ENCODE assay signal across 9 mouse cellular contexts in the genomic region with DNA sequence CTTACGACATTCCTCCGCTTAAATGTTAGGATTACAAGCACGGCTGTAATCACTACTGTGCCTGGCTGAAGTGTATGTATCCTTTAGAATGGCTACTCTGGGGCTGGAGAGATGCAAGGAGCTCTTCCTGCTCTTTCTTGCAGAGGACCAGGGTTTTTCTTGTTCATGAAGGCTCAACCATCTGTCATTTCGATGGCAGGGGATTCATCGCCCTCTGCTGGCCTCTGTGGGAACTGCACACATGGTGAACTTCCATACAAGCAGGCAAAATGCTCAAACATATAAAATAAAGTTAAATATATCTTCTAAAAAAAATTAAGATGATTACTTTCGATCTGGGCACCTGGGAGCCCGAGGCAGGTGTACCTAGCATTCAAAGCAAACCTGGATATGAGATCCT. TPM values are rescaled to one million over a fixed set of nuclear protein-coding genes. Genes with fewer than 3 reads are reported as not detected.
DNase-seq lines count a peak whose midpoint lies in the region; ATAC-seq and TF ChIP-seq lines count a peak whose summit lies in the region.
"Had no signal": no experiment of that assay in that cellular context is flagged by ENCODE, and none has a peak within 500 bp of the region (broad histone marks: within the 10 kb centered on the region; RNA-seq: fewer than 3 reads in every experiment).

No protein-coding gene starts in this region.

- peak; percentile 81 for DNase-seq in cerebellum, adult 11 months
- peak; percentile 61 for DNase-seq in c-Kit-positive CD71-positive TER-119-positive erythroid progenitor cells, embryonic 14.5 days (ENCODE audit: low spot score)
- DNase-seq in layer of hippocampus, adult 2 months (ENCODE audit: low spot score in 2 of 2): peak; percentile 73 to 87
- DNase-seq in lung, postnatal 25 days (ENCODE audit: low spot score): peak; percentile 32

- ATAC-seq in cerebellum, adult (ENCODE audit: insufficient number of reproducible peaks, low FRiP score, low TSS enrichment): no peak
- no peak for ATAC-seq in forebrain, embryonic 16.5 days

- H3K4me3 ChIP-seq in E14TG2a.4 (replicated peaks; ENCODE audit: low read length): no peak overlapping the region
- H3K4me3 ChIP-seq in forebrain, embryonic 16.5 days (replicated peaks; ENCODE audit: low read length): no peak overlapping the region
- no peak overlapping the region for H3K4me3 ChIP-seq in layer of hippocampus, adult 2 months
- no peak overlapping the region for H3K4me3 ChIP-seq in small intestine, adult 2 months (ENCODE audit: low read depth, low read length)

- WGBS in forebrain, embryonic 16.5 days: 56% methylated on average over 7 of the region's 7 CpGs
- WGBS in small intestine, adult 2 months: 47% methylated on average over 7 of the region's 7 CpGs

- TF ChIP-seq POLR2A in small intestine, adult 2 months (IDR thresholded peaks at IDR 0.05; ENCODE audit: low read depth, low read length): no peak

- H3K9ac ChIP-seq in forebrain, embryonic 16.5 days (replicated peaks; ENCODE audit: low read depth, low read length): no peak overlapping the region

- peaks cover 8% of the 10 kb centered on the region for H3K4me1 ChIP-seq in E14TG2a.4 (replicated peaks; ENCODE audit: low read depth, low read length)
- H3K4me1 ChIP-seq in forebrain, embryonic 16.5 days (replicated peaks; ENCODE audit: control insufficient read depth, insufficient read depth, low read length): peaks cover 3% of the 10 kb centered on the region
- H3K4me1 ChIP-seq in small intestine, adult 2 months (ENCODE audit: control insufficient read depth, insufficient read depth, insufficient read length, low read length): no peaks in the 10 kb centered on the region

- H3K36me3 ChIP-seq in E14TG2a.4 (ENCODE audit: insufficient read depth, low read length): no peaks in the 10 kb centered on the region
- H3K36me3 ChIP-seq in forebrain, embryonic 16.5 days (ENCODE audit: control insufficient read depth, insufficient read depth): peaks cover 26% of the 10 kb centered on the region
- H3K36me3 ChIP-seq in small intestine, adult 2 months (ENCODE audit: control insufficient read depth, insufficient read depth, low read length): no peaks in the 10 kb centered on the region

- H3K27me3 ChIP-seq in E14TG2a.4 (ENCODE audit: insufficient read depth, low read length): peaks cover 2% of the 10 kb centered on the region; the same call in 1 of the 2 replicates
- H3K27me3 ChIP-seq in forebrain, embryonic 16.5 days (replicated peaks; ENCODE audit: control insufficient read depth, insufficient read depth, low read length): no peaks in the 10 kb centered on the region
- no peaks in the 10 kb centered on the region for H3K27me3 ChIP-seq in small intestine, adult 2 months (ENCODE audit: control insufficient read depth, insufficient read depth, low read length)

- no peak overlapping the region for H3K4me2 ChIP-seq in forebrain, embryonic 16.5 days (ENCODE audit: low read length)

- H3K27ac ChIP-seq in forebrain, embryonic 16.5 days (ENCODE audit: low read length): peak overlapping the region; percentile 24
- H3K27ac ChIP-seq in layer of hippocampus, adult 2 months: peak overlapping the region; percentile 83
- no peak overlapping the region for H3K27ac ChIP-seq in small intestine, adult 2 months (ENCODE audit: insufficient read depth, low read depth, low read length)
- H3K27ac ChIP-seq: macrophage had no signal

- H3K9me3 ChIP-seq in E14TG2a.4 (ENCODE audit: low read length): no peaks in the 10 kb centered on the region
- no peaks in the 10 kb centered on the region for H3K9me3 ChIP-seq in forebrain, embryonic 16.5 days (ENCODE audit: control insufficient read depth, low read length)

- peak; percentile 97 for TF ChIP-seq CTCF in E14TG2a.4 (conservative IDR thresholded peaks at IDR 0.05; ENCODE audit: low read length)
- TF ChIP-seq CTCF in layer of hippocampus, adult 2 months (conservative IDR thresholded peaks at IDR 0.05): peak; percentile 98
- peak; percentile 89; the same call in 1 of the 2 replicates for TF ChIP-seq CTCF in small intestine, adult 2 months (IDR thresholded peaks at IDR 0.05; ENCODE audit: extremely low read depth, insufficient read length, insufficient replicate concordance, low read depth, low read length)

RNA-seq across cellular contexts. Expression of gene Atp1a3, which starts 30.2 kb away (rescaled TPM):
- 227 and 278 TPM in 2 replicates for polyA plus RNA-seq in forebrain, embryonic 16.5 days (2015; fragmentation: Nextera tagmentation; extraction: Ambion mirVana)
- total RNA-seq in layer of hippocampus, adult 2 months (2021): 1,000 to 10,000 TPM; 2,443 to 2,563 TPM
- polyA plus RNA-seq in small intestine, adult 2 months (2012; rRNA removed): 2.9 and 3.1 TPM in 2 replicates

RNA-seq across cellular contexts. Expression of gene Grik5, which starts 36.2 kb away (rescaled TPM):
- polyA plus RNA-seq in forebrain, embryonic 16.5 days (2015; fragmentation: Nextera tagmentation; extraction: Ambion mirVana): 10.4 and 16.9 TPM in 2 replicates
- 100 to 1,000 TPM; 247 to 248 TPM for total RNA-seq in layer of hippocampus, adult 2 months (2021)
- 11.2 and 17.7 TPM in 2 replicates for polyA plus RNA-seq in small intestine, adult 2 months (2012; rRNA removed)

RNA-seq across cellular contexts. Expression of gene Zfp574, which starts 36.5 kb away (rescaled TPM):
- 36.6 and 38.4 TPM in 2 replicates for polyA plus RNA-seq in forebrain, embryonic 16.5 days (2015; fragmentation: Nextera tagmentation; extraction: Ambion mirVana)
- 10 to 100 TPM; 29.3 to 30.3 TPM for total RNA-seq in layer of hippocampus, adult 2 months (2021)
- polyA plus RNA-seq in small intestine, adult 2 months (2012; rRNA removed): 17.4 and 37.9 TPM in 2 replicates

Comparison
In these comparisons a context has a peak if more than half of its experiments do, and no peak if none do; other contexts are left out.
1. RNA of gene Atp1a3, which starts 30.2 kb away (polyA plus RNA-seq): 227 to 278 TPM in forebrain, embryonic 16.5 days; 2.9 to 3.1 TPM in small intestine, adult 2 months; every median in the first group is over 10 times any median in the second.
2. Peak in every context shown above with its lines, with median percentiles within 50 percentile points of each other: DNase-seq and CTCF ChIP-seq.